Mouse (Mus musculus) CH12.LX (cell line): ENCODE data around the gene Chd4.

Experiments used
- CHD2 ChIP-seq: IDR thresholded peaks from 2 replicates; pipeline ENCODE4 v1.6.1; 2011; ENCODE audit warnings: low read length, improper control_type of control experiment
- HCFC1 ChIP-seq: IDR thresholded peaks from 2 replicates; pipeline ENCODE4 v1.6.1; 2012; ENCODE audit warnings: low read depth, mild to moderate bottlenecking, inconsistent platforms, low read length, improper control_type of control experiment
- MAFK ChIP-seq: IDR thresholded peaks from 2 replicates; pipeline ENCODE4 v1.6.1; 2011; ENCODE audit warnings: low read length, improper control_type of control experiment; ENCODE audit not compliant: insufficient replicate concordance
- POLR2A ChIP-seq: IDR thresholded peaks from 2 replicates; pipeline ENCODE4 v1.6.1; 2011; ENCODE audit warnings: low read depth, mild to moderate bottlenecking, improper control_type of control experiment, low read length

GRCm38 (mm10) chr6:125131302-125132156, 35.7 kb downstream of the Chd4 start, which contains the start of gene Nop2:
- peak; percentile 94 for TF ChIP-seq POLR2A
- TF ChIP-seq HCFC1: peak; percentile 82
- peak; percentile 61; the same call in 1 of the 2 replicates for TF ChIP-seq MAFK
- peak; percentile 67 for TF ChIP-seq CHD2
